Mouse (Mus musculus) erythroblast, embryonic 14.5 days (primary cell): ENCODE results near the gene Hsd17b1.

Experiments
- GATA1 ChIP-seq: IDR thresholded peaks from 2 replicates; pipeline ENCODE4 v1.6.1; 2012; ENCODE audit warnings: low read length, inconsistent platforms, mixed read lengths
- TAL1 ChIP-seq: IDR thresholded peaks from 3 replicates; pipeline ENCODE4 v1.6.1; 2012; ENCODE audit warnings: low read length, inconsistent platforms, mixed read lengths

DNA sequence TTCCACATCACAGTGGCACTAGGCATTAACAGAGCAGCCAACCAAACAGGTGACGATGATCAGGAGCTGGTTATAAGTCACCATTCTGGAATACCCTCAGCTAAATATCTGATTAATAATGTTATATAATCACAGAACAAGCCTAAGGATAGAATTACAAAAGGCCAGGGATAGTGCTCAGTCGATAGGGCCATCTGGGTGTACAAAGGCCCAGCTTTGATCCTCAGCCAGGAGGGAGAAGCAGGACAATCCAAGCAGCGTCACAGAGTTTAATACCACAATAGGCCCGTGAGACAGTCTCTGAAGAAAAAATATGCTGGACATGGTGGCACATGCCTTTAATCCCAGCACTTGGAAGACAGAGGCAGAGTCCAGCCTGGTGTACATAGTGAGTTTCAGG is 31.1 kb downstream of the Hsd17b1 start:
- no peak for TF ChIP-seq GATA1
- TF ChIP-seq TAL1 = no peak
